Mouse (Mus musculus) splenic B cell, adult 2 months (primary cell): Measurements from ENCODE around the gene Cep162.
A peak's percentile ranks its signal among the peaks of the same experiment; 100 is the strongest.

ENCODE experiments used
- DNase-seq: peaks from one replicate; pipeline ENCODE4 v3.0.0-alpha.2; 2011; ENCODE audit warnings: low read depth, low spot score
- H3K27me3 ChIP-seq: 2 replicates; pipeline ENCODE4 v1.6.1; 2012; ENCODE audit warnings: mild to moderate bottlenecking, low read length, moderate library complexity, mixed read lengths; ENCODE audit not compliant: control insufficient read depth, poor library complexity, insufficient read depth, severe bottlenecking
- H3K36me3 ChIP-seq: 2 replicates; pipeline ENCODE4 v1.6.1; 2012; ENCODE audit warnings: mild to moderate bottlenecking, low read length, moderate library complexity, mixed read lengths; ENCODE audit not compliant: control insufficient read depth, poor library complexity, insufficient read depth, severe bottlenecking

Gene Cep162

DNA sequence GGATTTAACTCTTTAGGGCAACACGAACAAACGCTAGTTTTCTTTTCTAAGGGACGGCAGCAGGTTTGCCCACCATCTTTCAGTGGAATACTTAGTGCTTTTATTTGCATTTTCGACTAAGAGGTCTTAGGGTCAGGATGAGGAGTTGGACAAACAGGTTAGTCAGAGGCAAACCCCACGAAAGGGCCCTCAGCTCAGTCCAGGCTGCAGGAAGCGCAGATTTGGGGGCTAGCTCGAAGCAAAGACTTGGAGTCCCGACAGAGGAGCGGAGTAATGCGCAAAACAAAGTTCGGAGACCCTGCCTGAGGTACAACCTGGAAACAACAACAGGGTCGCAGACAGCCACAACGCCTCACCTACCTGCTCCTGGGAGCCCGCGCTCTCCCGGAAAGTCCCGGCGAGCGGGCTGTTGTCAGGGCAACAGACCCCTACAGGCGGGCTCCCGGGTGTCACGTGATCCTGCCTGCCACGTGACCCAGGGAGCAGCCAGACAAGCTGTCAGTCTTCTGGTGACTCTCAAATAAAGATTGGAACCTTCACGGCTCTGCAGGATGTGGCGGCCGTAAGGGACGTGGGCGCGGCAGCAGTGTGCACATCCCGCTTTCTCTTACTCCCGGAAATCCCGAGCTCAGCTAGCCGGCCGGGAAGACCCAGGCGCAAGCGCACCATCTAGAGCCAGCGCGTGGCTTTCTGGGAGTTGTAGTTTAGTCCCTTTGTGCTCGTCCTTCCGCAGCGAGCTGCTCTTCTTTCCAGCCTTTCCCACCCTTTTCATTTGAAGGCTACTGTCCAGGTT is at the start of gene Cep162:
Gene Cep162 (minus strand): TSS at position 634 of the 793 bp plus-strand sequence.
- peak; percentile 85 for DNase-seq
- H3K36me3 ChIP-seq = no peaks in the 10 kb centered on the region
- no peaks in the 10 kb centered on the region; the same call in 1 of the 2 replicates for H3K27me3 ChIP-seq

DNA sequence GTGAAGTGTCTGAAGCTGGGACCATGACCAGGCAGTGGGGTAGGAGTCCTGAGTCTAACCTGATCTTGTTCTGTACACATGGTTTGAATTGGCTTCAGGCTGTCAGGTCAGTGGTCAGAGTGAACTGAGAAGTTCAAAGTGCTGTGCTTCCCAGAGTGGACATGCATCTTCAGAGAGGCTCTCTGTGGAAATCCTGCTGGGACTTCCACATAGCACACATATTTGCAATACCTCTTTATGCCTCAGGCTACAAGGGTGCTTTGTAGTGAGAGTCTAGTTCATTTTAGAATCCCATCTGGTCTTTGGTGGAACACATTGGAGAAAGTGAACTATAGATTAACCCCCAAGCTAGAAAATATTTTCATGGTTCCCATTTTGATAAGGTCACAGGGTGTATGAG is 47.9 kb upstream of the Cep162 start:
- no peaks in the 10 kb centered on the region for H3K36me3 ChIP-seq
- no peak for DNase-seq
- H3K27me3 ChIP-seq = no peaks in the 10 kb centered on the region

DNA sequence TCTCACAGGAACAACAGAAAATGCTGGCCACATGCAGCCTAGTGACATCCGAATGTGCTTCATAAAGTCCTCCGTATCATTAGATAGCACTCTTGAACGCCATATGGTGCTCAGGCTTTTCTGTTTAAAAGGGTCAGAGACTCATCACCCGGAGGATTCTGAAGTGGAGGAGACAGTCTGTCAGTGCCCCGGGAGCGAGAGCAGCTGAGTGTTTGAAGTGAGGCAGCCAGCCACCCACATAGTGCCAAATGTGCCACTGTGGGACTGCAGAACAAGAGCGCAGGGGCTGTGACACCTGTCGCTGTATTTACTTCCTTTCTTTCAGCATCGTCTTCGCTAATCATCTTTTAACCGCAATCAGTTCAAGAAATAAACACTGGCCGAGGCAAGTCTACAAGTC is 43.6 kb upstream of the Cep162 start:
- Histone ChIP-seq H3K27me3 (no peaks in the 10 kb centered on the region), H3K36me3 (no peaks in the 10 kb centered on the region)
- no peak for DNase-seq

DNA sequence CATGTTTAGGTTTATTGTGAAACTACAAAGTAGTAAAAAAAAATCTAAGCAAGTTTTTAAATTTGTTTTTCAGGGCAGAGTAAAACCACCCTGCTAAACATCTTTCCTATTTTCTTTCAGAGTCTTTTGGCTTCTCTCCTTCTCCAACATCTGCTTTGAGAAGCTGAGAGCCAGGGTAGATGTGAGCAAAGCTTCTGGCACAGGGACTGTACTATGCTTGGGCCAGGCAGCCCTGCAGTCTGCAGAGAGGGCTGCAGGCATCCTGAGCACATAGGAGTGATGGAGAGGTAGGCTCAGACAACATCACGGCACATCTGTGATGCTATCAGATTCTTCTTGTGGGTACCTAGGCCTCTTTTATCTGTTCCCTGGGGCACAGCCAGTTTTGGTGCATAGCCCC is 42.2 kb upstream of the Cep162 start:
- H3K36me3 ChIP-seq = no peaks in the 10 kb centered on the region
- H3K27me3 ChIP-seq = no peaks in the 10 kb centered on the region
- DNase-seq = no peak

DNA sequence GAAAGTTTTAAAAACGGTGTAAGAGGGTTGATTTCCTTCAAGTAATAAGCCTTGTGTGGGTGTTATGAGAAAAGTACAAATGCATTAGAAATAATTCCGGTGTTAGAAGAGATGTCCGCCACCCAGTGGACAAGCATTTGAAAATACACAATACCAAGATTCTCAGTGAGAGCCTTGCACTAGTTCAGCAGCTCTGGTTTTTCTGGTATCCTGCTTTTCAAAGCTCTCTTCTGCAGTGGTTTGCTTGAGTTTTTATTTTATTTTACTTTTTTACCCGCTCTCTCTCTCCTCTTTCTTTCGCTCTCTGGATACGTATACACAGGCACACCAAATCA is 327 bp upstream of the Cep162 start:
- Histone ChIP-seq H3K36me3 (no peaks in the 10 kb centered on the region), H3K27me3 (no peaks in the 10 kb centered on the region; the same call in 1 of the 2 replicates)
- DNase-seq = no peak

DNA sequence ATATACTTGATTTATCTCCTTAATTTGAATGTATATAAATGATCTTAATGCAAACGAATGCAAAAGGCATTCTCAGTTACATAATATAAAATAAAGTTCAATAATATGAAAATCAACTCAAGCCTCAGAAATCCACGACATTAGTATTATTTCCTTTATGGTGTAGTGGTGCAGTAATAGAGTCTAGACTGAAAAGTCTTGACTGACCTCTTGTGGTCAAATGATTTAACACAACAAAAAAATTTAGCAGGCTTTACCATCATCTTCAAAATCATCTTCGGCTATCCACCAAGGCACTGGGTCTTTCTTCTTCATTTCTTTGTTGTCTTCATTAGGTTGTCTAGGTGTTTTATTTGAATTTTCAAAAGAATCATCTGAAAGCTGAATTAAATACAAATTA is 7.2 kb downstream of the Cep162 start:
- Histone ChIP-seq H3K36me3 (peaks cover 3% of the 10 kb centered on the region; the same call in 1 of the 2 replicates), H3K27me3 (no peaks in the 10 kb centered on the region; the same call in 1 of the 2 replicates)
- DNase-seq = peak; percentile 58

DNA sequence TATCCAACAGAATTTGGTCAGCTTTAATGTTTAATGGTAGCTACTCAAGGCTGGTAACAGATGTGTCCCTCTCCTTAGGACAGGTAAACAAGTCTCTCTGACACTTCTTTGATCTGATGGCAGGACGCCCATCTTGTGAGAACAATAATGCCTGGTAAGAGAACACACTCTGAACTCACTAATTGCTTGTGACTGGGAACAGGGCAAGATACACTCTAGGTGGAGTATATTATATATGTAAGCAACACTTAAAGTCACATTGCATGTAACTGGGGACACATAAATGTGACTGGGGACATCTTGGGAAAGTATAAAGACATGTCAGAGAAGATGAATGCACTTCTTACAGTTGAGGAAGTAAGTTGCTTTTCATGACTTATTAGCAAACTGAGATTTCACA is 7.7 kb downstream of the Cep162 start:
- Histone ChIP-seq H3K36me3 (peaks cover 7% of the 10 kb centered on the region), H3K27me3 (no peaks in the 10 kb centered on the region; the same call in 1 of the 2 replicates)
- no peak for DNase-seq

DNA sequence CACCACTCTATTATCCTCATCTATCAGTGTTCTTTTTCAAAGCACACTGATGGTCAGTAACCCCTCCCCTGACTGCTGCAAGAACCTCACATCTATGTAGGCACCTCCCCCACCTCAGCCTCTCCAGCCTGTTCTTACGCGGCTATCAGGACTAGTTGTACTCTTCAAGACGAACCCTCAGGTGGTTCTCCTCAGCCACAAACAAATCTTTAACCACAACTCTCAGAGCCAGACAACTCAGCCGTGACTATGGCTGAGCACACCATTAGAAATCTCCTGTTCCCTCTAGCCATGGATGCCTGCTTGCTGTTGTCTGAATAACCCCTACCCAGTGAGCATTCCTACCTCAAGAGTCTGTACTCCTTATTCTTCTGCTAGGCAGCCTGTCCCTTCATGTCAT is 42.1 kb downstream of the Cep162 start:
- no peaks in the 10 kb centered on the region for H3K27me3 ChIP-seq
- H3K36me3 ChIP-seq = peaks cover 13% of the 10 kb centered on the region
- no peak for DNase-seq

DNA sequence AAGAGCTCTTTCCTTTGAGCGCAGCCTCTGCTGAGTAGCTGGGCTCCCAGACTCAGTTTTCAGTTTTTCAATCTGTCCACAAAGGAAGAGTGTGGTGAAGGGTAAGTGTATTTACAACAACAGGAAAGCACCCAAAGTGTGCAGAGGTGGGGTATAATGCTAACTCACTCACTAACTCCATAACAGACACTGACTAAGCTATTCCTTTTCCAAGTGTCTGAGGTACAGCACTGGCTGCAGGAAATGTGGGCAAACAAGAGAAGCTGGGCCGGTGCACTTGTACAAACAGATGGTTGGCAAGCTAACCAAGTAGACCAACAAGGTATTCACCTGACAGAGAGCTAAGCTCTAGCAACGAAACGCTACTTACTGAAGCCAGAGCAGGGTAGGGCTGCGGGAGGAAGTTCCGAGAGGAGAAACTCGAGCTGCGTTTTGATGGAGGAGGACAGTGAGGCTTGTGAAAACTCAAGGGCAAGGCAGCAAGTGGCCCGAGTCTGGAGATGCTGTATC is 44.5 kb downstream of the Cep162 start:
- H3K27me3 ChIP-seq = no peaks in the 10 kb centered on the region
- DNase-seq = no peak
- H3K36me3 ChIP-seq = peaks cover 10% of the 10 kb centered on the region

DNA sequence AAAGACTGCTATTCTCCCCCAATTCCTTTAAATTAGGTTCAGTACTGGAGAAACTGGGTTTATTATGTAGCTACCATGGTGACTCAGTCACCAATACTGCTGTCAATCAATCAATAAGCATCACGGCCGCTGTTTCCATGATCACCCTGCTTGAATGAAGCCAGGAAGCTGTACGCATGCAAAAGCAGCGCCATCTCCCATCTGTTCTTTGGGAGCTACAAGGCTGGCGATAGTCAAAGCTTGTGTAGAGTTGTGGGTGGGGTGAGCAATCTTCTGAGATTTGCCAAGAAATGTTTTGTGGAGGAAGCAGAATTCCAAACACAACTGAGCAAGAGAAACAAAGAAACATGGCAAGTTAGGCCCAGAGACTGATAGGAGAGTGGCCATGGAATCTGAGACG is 52.9 kb downstream of the Cep162 start:
- H3K27me3 ChIP-seq = no peaks in the 10 kb centered on the region
- no peaks in the 10 kb centered on the region; the same call in none of the 2 replicates for H3K36me3 ChIP-seq
- DNase-seq = no peak

DNA sequence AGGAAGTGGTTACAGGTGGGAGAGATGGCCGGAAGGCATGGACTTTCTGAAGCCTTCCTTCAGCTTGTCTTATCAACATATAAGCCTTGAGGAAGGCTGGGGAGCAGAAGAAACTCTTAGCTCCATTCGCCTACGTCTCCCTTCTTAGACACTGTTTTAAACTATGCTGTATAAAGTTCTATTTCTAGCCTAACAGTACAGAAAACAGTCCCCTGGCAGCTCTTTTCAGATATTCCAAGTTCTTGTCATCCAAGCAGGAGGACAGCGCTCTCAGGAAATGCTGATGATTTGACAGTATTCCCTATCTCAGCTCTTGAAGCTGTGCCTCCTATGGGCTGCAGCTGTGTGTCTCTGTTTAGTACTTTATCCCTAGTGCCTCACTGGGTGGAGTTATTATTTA is 54.4 kb downstream of the Cep162 start:
- Histone ChIP-seq H3K27me3 (no peaks in the 10 kb centered on the region), H3K36me3 (peaks cover 2% of the 10 kb centered on the region)
- DNase-seq = no peak

DNA sequence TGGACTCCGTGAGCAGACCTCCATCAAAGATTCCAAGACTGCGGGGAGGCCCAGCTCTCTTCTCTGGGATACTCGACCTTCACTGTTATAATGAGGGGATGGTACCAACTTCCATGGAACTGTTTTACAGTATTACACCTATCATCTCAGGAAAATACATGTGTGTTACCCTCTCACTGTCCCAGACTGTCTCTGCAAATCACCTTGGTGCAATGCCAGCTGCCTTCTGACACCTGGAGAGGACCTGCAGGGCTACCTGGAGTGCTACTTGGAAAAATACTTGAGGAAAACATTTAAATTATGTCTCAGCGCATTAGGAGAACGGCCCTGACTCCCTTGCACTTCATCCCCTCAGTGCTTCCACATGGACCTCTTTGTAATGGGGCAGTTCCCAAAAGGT is 54.9 kb downstream of the Cep162 start:
- DNase-seq = no peak
- Histone ChIP-seq H3K27me3 (no peaks in the 10 kb centered on the region), H3K36me3 (peaks cover 2% of the 10 kb centered on the region)

DNA sequence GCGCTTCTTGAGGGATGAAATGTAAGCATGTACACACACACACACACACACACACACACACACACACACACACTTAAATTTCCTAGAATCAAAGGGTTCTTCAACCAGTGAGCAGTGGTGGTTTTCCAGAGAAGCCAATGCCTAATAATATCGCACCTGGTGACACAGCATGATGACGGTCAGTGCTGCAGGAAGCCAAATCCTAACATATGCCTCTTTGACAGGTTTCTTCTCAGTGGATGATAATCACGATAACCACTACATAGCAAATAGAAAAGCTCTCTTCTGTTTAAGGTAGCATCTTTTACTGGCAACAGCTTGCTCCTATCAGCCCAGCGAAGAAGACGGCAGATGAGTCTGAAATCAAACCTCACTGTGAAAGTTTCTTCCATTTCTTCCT is 57.3 kb downstream of the Cep162 start:
- no peaks in the 10 kb centered on the region for H3K27me3 ChIP-seq
- peaks cover 8% of the 10 kb centered on the region for H3K36me3 ChIP-seq

DNA sequence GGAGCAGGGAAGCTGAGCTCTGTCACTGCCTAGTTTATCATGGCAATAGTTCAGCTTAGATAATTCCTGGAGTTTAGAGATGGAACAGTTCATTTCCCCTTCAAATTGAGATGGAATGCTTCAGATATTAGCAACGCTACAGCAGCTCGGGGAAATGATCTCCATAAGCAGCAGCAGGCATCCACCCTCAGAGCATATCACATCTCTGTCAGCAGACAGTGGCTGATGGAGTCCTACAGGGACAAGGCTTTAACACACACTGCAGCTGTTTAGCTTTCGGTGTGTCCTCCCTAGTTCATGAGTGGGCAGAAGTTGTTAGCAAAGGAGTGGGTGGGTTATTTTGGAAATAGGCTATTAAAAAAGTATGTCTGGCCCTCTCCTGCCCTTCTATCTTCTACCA is 58.1 kb downstream of the Cep162 start:
- Histone ChIP-seq H3K27me3 (no peaks in the 10 kb centered on the region), H3K36me3 (peaks cover 14% of the 10 kb centered on the region)
- no peak for DNase-seq

More for the DNA sequence above, 57.3 kb downstream of the Cep162 start:
- no peak for DNase-seq

DNA sequence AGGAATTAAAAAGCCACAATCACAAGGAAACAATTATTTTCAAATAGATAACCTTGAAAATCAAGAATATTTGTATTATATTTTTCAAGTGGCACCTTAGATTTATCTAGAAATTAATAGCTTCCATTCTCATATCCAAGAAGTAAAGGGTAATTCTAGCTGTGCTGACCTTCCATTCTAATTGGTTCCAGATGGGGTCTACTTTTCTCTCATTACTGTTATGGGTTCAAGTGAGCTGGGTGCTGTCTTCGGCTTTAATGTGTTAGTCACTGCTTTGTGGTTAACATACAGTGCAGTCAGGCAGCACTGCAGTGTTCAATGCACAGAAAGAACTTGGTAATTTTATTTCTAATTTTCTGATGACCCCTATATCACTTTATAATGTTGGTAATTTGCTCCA is 61.6 kb downstream of the Cep162 start:
- no peaks in the 10 kb centered on the region for H3K27me3 ChIP-seq
- peaks cover 23% of the 10 kb centered on the region for H3K36me3 ChIP-seq
- no peak for DNase-seq

DNA sequence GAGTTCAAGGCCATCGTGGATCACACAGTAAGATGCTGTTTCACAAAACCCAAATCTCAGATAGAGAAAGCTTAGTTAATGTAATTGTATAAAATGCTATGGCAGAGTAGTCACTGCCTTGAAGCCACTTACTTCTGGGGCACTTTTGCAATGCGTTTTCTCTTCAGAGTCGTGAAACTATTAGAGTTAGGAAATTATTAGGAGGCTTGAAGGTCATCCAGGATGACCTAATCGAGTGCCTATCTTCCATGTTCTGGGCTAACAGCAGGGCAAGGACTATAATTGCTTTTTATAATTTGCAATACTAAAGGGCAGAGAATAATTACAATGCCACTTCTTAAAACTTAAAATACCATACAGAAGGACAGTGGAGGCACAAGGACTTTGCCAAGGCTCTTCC is 68.0 kb downstream of the Cep162 start:
- Histone ChIP-seq H3K36me3 (peaks cover 9% of the 10 kb centered on the region), H3K27me3 (no peaks in the 10 kb centered on the region)
- DNase-seq = no peak
